Mouse (Mus musculus) adrenal gland, postnatal 36 days (tissue): Measurements from ENCODE around the gene Prss41. TPM values are rescaled to one million over a fixed set of nuclear protein-coding genes. Genes with fewer than 3 reads are reported as not detected.
"Not testable (repeated sequence)": the region's sequence is repeated elsewhere in the genome, so short reads cannot be mapped to it uniquely, and the experiment has no call there.

ENCODE experiments used
- DNase-seq, 2 experiments: peaks; one replicate each; pipeline ENCODE4 v3.0.0; 2021; ENCODE audit warnings: mixed read lengths in 1 of 2
- long read RNA-seq, 2 experiments: library from polyadenylated mRNA; stranded (forward); transcript quantifications; one replicate each; pipeline ENCODE4 v2.0.0; 2021; ENCODE audit warnings: borderline sequencing depth in 2 of 2
- total RNA-seq, 2 experiments: library from RNA; stranded (reverse); gene quantifications; 2 replicates each; pipeline ENCODE4 v1.2.3; 2021

Gene Prss41
- under 1 TPM; 0.36 to 0.89 TPM for total RNA-seq
- long read RNA-seq, experiment 1: 0 reads
- long read RNA-seq, experiment 2: 0 reads

- DNase-seq: peak; percentile 69 to 79
These were observed at the start of gene Prss41, which contains the start of gene Prss32 for GRCm38 (mm10) chr17:23843812-23844273. TSS of gene Prss41 (minus strand) at chr17:23844172. TSS of gene Prss32 (plus strand) at chr17:23843855.

GRCm38 (mm10) chr17:23880576-23880975, 36.6 kb upstream of the Prss41 start, which contains the start of the genes Dcpp1 and Dcpp2:
TSS of gene Dcpp1 (plus strand) at chr17:23880876.
TSS of gene Dcpp2 (plus strand) at chr17:23880880.
- not testable (repeated sequence) for DNase-seq

DNA sequence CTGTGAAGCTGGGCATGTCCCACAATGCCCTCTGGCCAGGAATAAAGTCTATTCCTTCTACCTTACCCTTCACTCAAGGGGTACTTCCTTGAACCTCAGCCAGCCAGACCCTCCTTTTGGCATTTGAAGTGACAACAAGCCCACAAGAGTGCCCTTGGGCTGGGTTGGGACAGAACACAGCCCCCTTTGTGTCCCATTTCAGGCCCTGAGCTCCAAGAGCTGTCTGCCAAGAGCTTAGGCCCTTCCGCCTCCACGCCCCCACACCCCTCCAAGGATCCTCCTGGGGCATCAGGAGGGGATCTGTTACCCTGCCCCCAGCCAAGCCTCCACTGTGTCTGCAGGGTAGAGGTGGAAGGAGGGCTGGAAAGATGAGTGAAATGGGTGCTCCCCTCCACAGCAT, 33.2 kb upstream of the Prss41 start:
- no peak for DNase-seq

GRCm38 (mm10) chr17:23876741-23877140, 32.8 kb upstream of the Prss41 start:
- DNase-seq: no peak

DNA sequence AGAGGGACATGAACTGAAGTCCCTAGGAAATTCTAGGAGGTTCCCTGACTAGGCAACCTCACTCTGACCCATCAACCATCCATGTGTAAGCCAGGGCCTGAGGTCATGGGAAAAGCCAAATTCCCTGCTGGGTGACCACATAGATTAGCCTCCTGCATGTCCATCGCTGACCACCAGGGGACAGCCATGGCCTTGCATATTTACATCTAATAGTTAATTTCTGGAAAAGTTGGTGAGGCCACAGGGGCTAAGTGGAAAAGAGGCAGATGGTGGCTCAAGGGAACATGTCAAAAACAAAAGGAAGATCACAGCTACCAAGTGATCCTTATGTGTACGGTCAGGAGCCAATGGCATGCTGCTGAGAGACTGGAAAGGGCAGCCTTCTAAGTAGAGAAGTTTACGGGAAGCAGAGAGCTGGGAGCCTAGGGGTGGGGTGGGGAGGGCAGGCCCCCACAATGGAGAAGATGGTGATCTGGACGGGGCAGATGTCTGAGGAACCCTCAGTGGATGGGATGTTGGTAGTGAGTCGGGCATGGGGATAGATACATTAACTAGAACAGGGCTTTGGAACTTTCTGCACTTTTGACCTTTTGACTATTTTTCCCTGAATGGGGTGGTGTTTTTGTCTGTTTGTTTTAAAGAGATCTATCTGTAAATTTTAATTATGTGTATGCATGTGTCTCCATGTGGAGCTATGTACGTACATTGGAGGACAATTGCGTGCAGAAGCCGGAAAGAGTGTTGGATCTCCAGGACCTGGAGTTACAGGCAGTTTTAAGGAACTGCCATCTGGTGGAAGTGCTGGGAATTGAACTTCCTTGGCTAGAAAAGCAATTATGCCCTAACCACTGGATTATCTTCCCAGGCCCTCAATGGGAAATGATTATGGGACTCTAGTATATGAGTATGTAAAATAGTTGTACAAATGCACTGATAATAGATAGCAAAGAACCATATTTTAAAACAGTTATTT, 30.2 kb upstream of the Prss41 start:
- peak; percentile 45 to 60 for DNase-seq

- peak in 1 of 2 experiments; percentile 35 for DNase-seq
These were observed 24.5 kb upstream of the Prss41 start for GRCm38 (mm10) chr17:23868513-23868912.

- DNase-seq: no peak
These were observed 23.8 kb upstream of the Prss41 start, which contains the start of gene Prss21 for GRCm38 (mm10) chr17:23867756-23868155. TSS of gene Prss21 (plus strand) at chr17:23868056.

DNA sequence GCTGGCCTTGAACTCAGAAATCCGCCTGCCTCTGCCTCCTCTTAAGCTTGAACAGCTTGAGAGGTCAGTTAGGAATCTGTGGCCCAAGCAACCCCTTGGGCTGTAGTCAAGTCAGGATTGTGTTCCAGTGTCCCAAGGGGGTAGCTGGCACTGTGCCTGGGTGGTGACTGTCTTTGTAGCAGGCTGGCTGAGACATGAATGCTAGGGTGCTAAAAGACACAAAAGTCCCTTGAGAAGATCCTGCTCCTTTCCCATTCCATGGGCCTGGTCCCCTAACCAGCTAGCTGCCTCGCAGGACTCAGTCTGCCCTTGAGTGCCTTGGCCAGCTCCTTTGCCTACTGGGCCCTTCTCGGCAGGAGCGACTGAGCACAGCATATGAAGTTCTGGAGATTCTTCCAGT, 19.0 kb upstream of the Prss41 start:
- peak in 1 of 2 experiments; percentile 47 for DNase-seq

DNA sequence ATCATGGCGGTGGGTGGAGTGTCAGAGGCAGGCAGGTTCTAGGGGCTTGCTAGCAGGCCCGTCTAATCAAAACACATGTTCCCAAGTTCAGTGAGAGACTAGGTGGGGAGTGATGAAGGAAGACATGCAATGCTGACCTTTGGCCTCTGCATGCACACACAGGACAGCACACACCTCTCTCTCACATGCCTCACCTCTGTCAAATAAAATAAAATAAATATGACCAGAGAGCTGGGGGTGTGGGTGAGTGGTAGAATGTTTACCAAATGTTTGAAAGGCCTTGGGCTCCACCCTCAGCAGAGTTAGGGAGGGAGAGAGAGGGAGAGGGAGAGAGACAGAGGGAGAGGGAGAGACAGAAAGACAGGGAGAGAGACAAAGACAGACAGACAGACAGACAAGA, 13.9 kb upstream of the Prss41 start:
- DNase-seq: no peak

- no peak for DNase-seq
These were observed 13.2 kb upstream of the Prss41 start for GRCm38 (mm10) chr17:23857193-23857592.

GRCm38 (mm10) chr17:23854229-23854765, 10.3 kb upstream of the Prss41 start:
- no peak for DNase-seq

DNA sequence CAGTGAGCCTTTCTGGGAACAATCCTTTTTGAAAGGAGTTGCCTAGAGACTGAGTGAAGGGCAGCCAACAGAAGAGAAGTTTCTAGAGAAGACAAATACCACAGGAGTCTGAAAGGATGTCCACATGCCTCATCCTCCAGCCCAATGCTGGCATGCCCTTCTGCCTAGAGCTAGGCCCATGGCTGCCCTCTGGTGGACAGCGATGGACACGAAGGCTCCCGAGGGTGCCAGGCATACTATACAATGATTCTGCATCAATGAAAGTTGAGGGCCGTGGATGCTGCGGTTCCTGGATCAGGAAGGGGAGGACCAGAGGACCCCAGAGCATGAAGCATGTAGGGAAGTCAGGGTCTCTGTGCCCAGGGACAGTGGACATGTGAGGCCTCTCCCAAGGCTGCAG, 9.3 kb upstream of the Prss41 start:
- peak; percentile 72 to 82 for DNase-seq

- peak; percentile 63 to 73 for DNase-seq
These were observed 7.1 kb upstream of the Prss41 start for GRCm38 (mm10) chr17:23850853-23851749.

GRCm38 (mm10) chr17:23850028-23850427, 6.1 kb upstream of the Prss41 start:
- no peak for DNase-seq

DNA sequence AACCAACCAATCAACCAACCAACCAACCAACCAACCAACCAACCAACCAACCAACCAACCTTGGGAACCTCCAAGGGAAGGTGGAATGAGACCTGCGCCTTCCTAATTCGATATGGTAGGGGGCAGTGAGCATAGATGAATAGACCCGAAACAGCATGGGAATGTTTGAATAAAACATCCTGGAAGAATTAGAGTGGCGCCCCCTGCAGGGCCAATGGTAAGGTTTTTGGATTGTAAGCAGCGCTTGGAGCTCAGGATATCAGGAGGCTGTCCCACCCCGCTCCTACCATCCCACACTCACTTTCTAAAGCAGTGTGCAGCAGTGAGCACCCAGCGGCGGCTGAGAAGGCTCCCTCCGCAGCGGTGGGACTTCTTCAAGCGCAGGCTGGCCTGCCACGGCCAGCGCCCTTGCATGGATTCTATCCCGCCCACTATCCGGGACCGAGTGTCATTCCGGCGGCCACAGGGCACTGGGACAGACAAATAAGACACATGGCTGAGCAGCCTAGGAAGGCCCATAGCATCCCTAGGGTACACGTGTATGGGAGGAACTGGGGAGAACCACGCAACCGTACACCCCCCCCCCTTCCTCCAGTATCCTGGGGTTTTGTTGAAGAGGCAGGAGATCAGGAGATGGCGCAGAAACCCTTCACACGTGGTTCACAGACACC, 696 bp downstream of the Prss41 start:
- peak in 1 of 2 experiments; percentile 59 for DNase-seq

GRCm38 (mm10) chr17:23841145-23841544, 2.8 kb downstream of the Prss41 start:
- peak; percentile 37 to 70 for DNase-seq

GRCm38 (mm10) chr17:23836006-23836575, 7.9 kb downstream of the Prss41 start, which contains the start of gene Prss33:
TSS of gene Prss33 (minus strand) at chr17:23836056.
- DNase-seq: no peak

DNA sequence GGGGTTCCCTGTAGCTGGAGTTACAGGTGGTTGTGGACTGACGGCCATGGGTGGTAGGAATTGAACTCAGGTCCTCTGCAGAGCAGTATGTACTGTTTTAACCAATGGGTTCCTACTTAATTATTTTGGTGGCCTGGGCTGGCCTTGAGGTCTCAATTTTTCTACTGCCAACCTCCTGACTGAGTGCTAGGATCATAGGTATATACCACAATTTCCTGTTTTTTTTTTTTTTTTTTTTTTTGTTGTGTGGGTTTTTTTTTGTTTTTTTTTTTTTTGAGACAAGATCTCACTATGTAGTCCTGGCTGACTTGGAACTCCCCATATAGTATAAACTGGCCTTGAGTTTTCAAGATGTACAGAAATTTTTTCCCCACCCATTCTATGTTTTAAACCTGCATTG, 12.8 kb downstream of the Prss41 start:
- DNase-seq: no peak

GRCm38 (mm10) chr17:23829064-23829619, 14.8 kb downstream of the Prss41 start, which contains the start of gene Elob:
TSS of gene Elob (minus strand) at chr17:23829136.
- DNase-seq: peak; percentile 89 to 90
